Mouse (Mus musculus): Measurements from ENCODE around the gene Aifm2.

- TF ChIP-seq POLR2A (IDR thresholded peaks at IDR 0.05; ENCODE audit: insufficient read length, low read depth) (no peak), MYOG (IDR thresholded peaks at IDR 0.05; ENCODE audit: control insufficient read depth in 1 of 3, insufficient read depth in 1 of 3, insufficient read length in 2 of 3, low read depth in 2 of 3) (no peak), USF1 (IDR thresholded peaks at IDR 0.05; ENCODE audit: low read depth) (no peak), MAX (IDR thresholded peaks at IDR 0.05; ENCODE audit: low read depth) (no peak), TCF12 (IDR thresholded peaks at IDR 0.05; ENCODE audit: insufficient read depth, poor library complexity, severe bottlenecking) (no peak), MYOD1 (IDR thresholded peaks at IDR 0.05; ENCODE audit: control insufficient read depth in 1 of 3, insufficient read length in 2 of 3, low read depth in 2 of 3) (no peak)
These were observed 21.5 kb upstream of the Aifm2 start for GRCm38 (mm10) chr10:61693563-61693962.
